Mouse (Mus musculus) embryonic facial prominence, embryonic 11.5 days (tissue): Measurements from ENCODE around the gene Atxn2. TPM values are rescaled to one million over a fixed set of nuclear protein-coding genes. Genes with fewer than 3 reads are reported as not detected.
"Not testable (repeated sequence)": the region's sequence is repeated elsewhere in the genome, so short reads cannot be mapped to it uniquely, and the experiment has no call there.

Experiments
- ATAC-seq: fragments of 200-750 bp; cut with Nextera tagmentation; replicated peaks from 2 replicates; pipeline ENCODE4 v1.8.0; 2017; ENCODE audit warnings: low read depth; ENCODE audit not compliant: insufficient number of reproducible peaks, low FRiP score, low TSS enrichment
- DNase-seq: peaks from one replicate; pipeline ENCODE4 v3.0.0-alpha.2; 2015; ENCODE audit warnings: low spot score
- H3K27ac ChIP-seq: fragments of 300-500 bp; sonication (generic); replicated peaks from 2 replicates; pipeline ENCODE4 v1.5.1; 2014; ENCODE audit warnings: mild to moderate bottlenecking, low read depth, low read length, control low read depth
- H3K27me3 ChIP-seq: fragments of 300-500 bp; sonication (generic); 2 replicates; pipeline ENCODE4 v1.6.1; 2014; ENCODE audit warnings: mild to moderate bottlenecking, low read length, moderate library complexity, mixed read lengths; ENCODE audit not compliant: control insufficient read depth, insufficient read depth
- H3K36me3 ChIP-seq: fragments of 300-500 bp; sonication (generic); replicated peaks from 2 replicates; pipeline ENCODE4 v1.6.1; 2014; ENCODE audit warnings: low read depth, mild to moderate bottlenecking, low read length, moderate library complexity, mixed read lengths; ENCODE audit not compliant: control insufficient read depth, insufficient read depth
- H3K4me1 ChIP-seq: fragments of 300-500 bp; sonication (generic); 2 replicates; pipeline ENCODE4 v1.6.1; 2014; ENCODE audit warnings: low read length, mixed read lengths; ENCODE audit not compliant: control insufficient read depth, insufficient read depth
- H3K4me2 ChIP-seq: fragments of 300-500 bp; sonication (generic); 2 replicates; pipeline ENCODE4 v1.6.1; 2014; ENCODE audit warnings: low read depth, mild to moderate bottlenecking, control low read depth, low read length, moderate library complexity
- H3K4me3 ChIP-seq: fragments of 300-500 bp; sonication (generic); 2 replicates; pipeline ENCODE4 v1.5.1; 2014; ENCODE audit warnings: low read depth, low read length, control low read depth
- H3K9ac ChIP-seq: fragments of 300-500 bp; sonication (generic); replicated peaks from 2 replicates; pipeline ENCODE4 v1.6.1; 2014; ENCODE audit warnings: mild to moderate bottlenecking, control low read depth, low read length
- H3K9me3 ChIP-seq: fragments of 300-500 bp; sonication (generic); replicated peaks from 2 replicates; pipeline ENCODE4 v1.6.1; 2016; ENCODE audit warnings: mild to moderate bottlenecking, low read length, inconsistent platforms, mixed read lengths; ENCODE audit not compliant: control insufficient read depth
- WGBS: fragments of 180-500 bp; shearing (Covaris S2); extraction: QIAGEN DNeasy Blood & Tissue Kit; methylation state at CpG from one replicate; pipeline ENCODE4 v1.1.7; 2014; 5-methylcytosine and 5-hydroxymethylcytosine counted together
- polyA plus RNA-seq: library from polyadenylated mRNA; unstranded; fragments of >200 nt; fragmentation: Nextera tagmentation; extraction: Ambion mirVana; gene quantifications from 2 replicates; pipeline ENCODE4 v1.2.1, GENCODE M21; 2014

The Atxn2 gene
- polyA plus RNA-seq, 1 experiment from 2014 or later, result 61.5 TPM

DNA sequence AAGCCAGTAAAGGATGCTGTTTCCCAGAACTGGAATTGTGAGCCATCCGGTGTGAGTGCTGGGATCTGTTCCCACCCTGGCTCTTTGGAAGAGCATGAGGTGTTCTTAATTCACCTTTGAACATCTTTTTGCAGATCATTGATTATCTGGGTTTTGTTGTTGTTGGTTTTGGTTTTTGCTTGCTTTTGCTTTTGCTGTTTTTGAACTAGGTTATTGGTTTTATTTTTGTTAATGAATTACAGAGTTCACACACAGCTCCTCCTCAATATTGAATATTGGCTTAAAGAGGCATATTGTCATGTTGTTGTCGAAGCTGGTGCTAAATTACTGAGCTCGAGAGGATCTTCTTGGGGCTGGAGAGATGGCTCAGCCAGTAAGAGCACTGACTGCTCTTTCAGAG is 25.5 kb downstream of the Atxn2 start:
- no peak overlapping the region for H3K27ac ChIP-seq
- DNase-seq, result no peak
- no peak overlapping the region for H3K9ac ChIP-seq
- ATAC-seq, result no peak
- no peaks in the 10 kb centered on the region for H3K4me1 ChIP-seq
- H3K4me2 ChIP-seq, result no peak overlapping the region
- no peaks in the 10 kb centered on the region; the same call in 1 of the 2 replicates for H3K9me3 ChIP-seq
- no peaks in the 10 kb centered on the region; the same call in 1 of the 2 replicates for H3K36me3 ChIP-seq
- H3K27me3 ChIP-seq, result no peaks in the 10 kb centered on the region
- H3K4me3 ChIP-seq, result no peak overlapping the region
- WGBS, result 93% methylated on average over 3 of the region's 3 CpGs

GRCm38 (mm10) chr5:121738162-121738561 is 27.0 kb downstream of the Atxn2 start:
- not testable (repeated sequence) for H3K36me3 ChIP-seq, H3K27ac ChIP-seq, H3K4me3 ChIP-seq, H3K4me2 ChIP-seq, H3K9ac ChIP-seq, H3K9me3 ChIP-seq, H3K27me3 ChIP-seq, ATAC-seq, H3K4me1 ChIP-seq, DNase-seq
- WGBS, result 86% methylated on average over 1 of the region's 2 CpGs

GRCm38 (mm10) chr5:121738576-121739191 is 27.5 kb downstream of the Atxn2 start:
- Histone ChIP-seq H3K4me1 (no peaks in the 10 kb centered on the region; the same call in 1 of the 2 replicates), H3K27ac (no peak overlapping the region), H3K4me2 (no peak overlapping the region), H3K27me3 (no peaks in the 10 kb centered on the region), H3K9me3 (no peaks in the 10 kb centered on the region; the same call in 1 of the 2 replicates), H3K4me3 (no peak overlapping the region), H3K9ac (no peak overlapping the region), H3K36me3 (no peaks in the 10 kb centered on the region; the same call in 1 of the 2 replicates)
- ATAC-seq (no peak), DNase-seq (no peak)
- WGBS, result 94% methylated on average over 7 of the region's 7 CpGs

DNA sequence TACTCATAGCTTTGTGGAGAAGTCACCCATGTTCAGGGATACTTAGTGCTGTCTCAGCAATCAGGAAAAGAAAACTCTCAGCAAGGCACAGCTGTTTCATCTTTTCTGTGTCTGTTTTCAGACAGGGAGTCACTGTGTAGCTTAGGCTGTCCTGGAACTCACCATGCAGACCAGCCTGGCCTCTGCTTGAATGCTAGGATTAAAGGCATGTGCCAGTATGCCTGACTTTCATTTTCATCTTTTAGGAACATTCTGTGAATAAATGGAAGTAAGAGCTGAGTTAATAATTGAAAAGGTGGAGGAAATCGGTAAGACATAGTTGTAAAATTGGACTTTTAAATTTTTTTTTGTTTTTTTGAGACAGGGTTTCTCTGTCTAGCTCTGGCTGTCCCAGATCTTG is 29.4 kb downstream of the Atxn2 start:
- WGBS, result 98% methylated on average over 1 of the region's 1 CpGs
- Histone ChIP-seq H3K9ac (no peak overlapping the region), H3K27me3 (no peaks in the 10 kb centered on the region), H3K4me2 (no peak overlapping the region), H3K4me3 (no peak overlapping the region), H3K4me1 (no peaks in the 10 kb centered on the region; the same call in 1 of the 2 replicates), H3K36me3 (no peaks in the 10 kb centered on the region; the same call in 1 of the 2 replicates), H3K9me3 (no peaks in the 10 kb centered on the region), H3K27ac (no peak overlapping the region)
- DNase-seq (no peak), ATAC-seq (no peak)

GRCm38 (mm10) chr5:121742915-121743314 is 31.8 kb downstream of the Atxn2 start:
- ATAC-seq, result no peak
- H3K9me3 ChIP-seq, result no peaks in the 10 kb centered on the region
- 95% methylated on average over 2 of the region's 2 CpGs for WGBS

GRCm38 (mm10) chr5:121747884-121748594 is 36.9 kb downstream of the Atxn2 start:
- H3K4me2 ChIP-seq, H3K9me3 ChIP-seq, H3K27me3 ChIP-seq, H3K4me3 ChIP-seq, DNase-seq, H3K4me1 ChIP-seq, ATAC-seq, H3K36me3 ChIP-seq, H3K27ac ChIP-seq, H3K9ac ChIP-seq: not testable (repeated sequence)
- WGBS, result 89% methylated on average over 4 of the region's 4 CpGs

More at GRCm38 (mm10) chr5:121742915-121743314, 31.8 kb downstream of the Atxn2 start:
- no peaks in the 10 kb centered on the region for H3K27me3 ChIP-seq
- no peak overlapping the region for H3K4me2 ChIP-seq
- no peak for DNase-seq
- no peak overlapping the region for H3K9ac ChIP-seq
- no peaks in the 10 kb centered on the region; the same call in 1 of the 2 replicates for H3K4me1 ChIP-seq
- no peaks in the 10 kb centered on the region; the same call in 1 of the 2 replicates for H3K36me3 ChIP-seq
- H3K27ac ChIP-seq, result no peak overlapping the region
- H3K4me3 ChIP-seq, result no peak overlapping the region

DNA sequence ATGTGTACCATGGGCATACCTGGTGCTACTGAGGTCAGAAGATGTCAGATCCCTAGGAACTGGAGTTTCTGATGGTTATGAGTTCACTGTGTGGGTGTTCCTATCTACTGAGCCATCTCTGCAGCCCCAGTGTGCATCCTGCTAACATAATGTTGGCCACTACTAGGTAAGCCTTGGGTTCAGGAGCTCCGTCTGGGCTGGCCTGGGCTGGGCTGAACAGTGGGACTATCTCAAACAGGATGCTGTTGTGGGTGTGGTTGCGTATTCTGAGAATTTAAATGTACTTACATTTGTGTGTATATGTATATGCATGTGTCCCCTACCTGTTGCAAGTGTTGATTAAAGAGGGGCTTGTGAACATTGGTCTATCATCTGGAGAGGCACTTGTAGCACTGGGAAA is 38.5 kb downstream of the Atxn2 start:
- Histone ChIP-seq H3K4me2 (no peak overlapping the region), H3K9me3 (no peaks in the 10 kb centered on the region), H3K27ac (no peak overlapping the region), H3K9ac (no peak overlapping the region), H3K4me1 (no peaks in the 10 kb centered on the region), H3K36me3 (no peaks in the 10 kb centered on the region; the same call in 1 of the 2 replicates), H3K4me3 (no peak overlapping the region), H3K27me3 (no peaks in the 10 kb centered on the region)
- no peak for DNase-seq
- ATAC-seq, result no peak
- 91% methylated on average over 2 of the region's 2 CpGs for WGBS

DNA sequence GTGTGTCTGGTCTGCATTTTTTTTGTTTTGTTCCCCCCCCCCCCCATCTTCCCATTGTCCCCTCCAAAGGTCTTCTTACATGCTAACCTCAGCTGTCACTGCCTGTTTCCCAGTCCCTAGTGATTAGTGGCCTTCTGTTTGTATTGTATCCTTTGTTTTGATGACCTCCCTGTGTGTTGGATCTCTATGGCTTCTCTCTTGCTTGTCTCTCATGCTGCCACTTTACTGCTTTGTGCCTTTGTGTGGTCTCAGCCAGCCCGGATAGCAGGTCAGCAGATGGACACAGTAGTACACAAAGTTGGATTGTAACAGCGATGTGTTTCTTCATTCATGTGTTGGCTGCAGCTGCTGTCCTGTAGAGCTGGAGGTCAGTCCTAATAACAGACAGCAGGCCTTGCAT is 46.8 kb downstream of the Atxn2 start:
- H3K27me3 ChIP-seq, result no peaks in the 10 kb centered on the region
- no peaks in the 10 kb centered on the region for H3K36me3 ChIP-seq
- H3K9me3 ChIP-seq, result no peaks in the 10 kb centered on the region
- no peaks in the 10 kb centered on the region for H3K4me1 ChIP-seq
- no peak overlapping the region for H3K4me2 ChIP-seq
- H3K9ac ChIP-seq, result no peak overlapping the region
- DNase-seq (no peak), ATAC-seq (0 out of 2 replicates have a peak, but pooled peaks have one; percentile 39)
- WGBS, result 63% methylated on average over 2 of the region's 2 CpGs
- H3K4me3 ChIP-seq, result no peak overlapping the region
- H3K27ac ChIP-seq, result no peak overlapping the region
